Mouse (Mus musculus) intestine, embryonic 15.5 days (tissue): ENCODE results near the gene Chd1l. TPM values are rescaled to one million over a fixed set of nuclear protein-coding genes. Genes with fewer than 3 reads are reported as not detected.
A peak's percentile ranks its signal among the peaks of the same experiment; 100 is the strongest.

ENCODE experiments used
- ATAC-seq: fragments of 200-750 bp; cut with Nextera tagmentation; 2 replicates; pipeline ENCODE4 v1.8.0; 2017; ENCODE audit warnings: moderate TSS enrichment, moderate library complexity
- H3K27ac ChIP-seq: fragments of 300-500 bp; sonication (generic); 2 replicates; pipeline ENCODE4 v1.5.1; 2015; ENCODE audit warnings: mild to moderate bottlenecking, inconsistent platforms
- H3K27me3 ChIP-seq: fragments of 300-500 bp; sonication (generic); replicated peaks from 2 replicates; pipeline ENCODE4 v1.6.1; 2015; ENCODE audit warnings: inconsistent platforms
- H3K36me3 ChIP-seq: fragments of 300-500 bp; sonication (generic); 2 replicates; pipeline ENCODE4 v1.6.1; 2015; ENCODE audit warnings: inconsistent platforms
- H3K4me1 ChIP-seq: fragments of 300-500 bp; sonication (generic); replicated peaks from 2 replicates; pipeline ENCODE4 v1.6.1; 2015; ENCODE audit warnings: inconsistent platforms
- H3K4me2 ChIP-seq: fragments of 300-500 bp; sonication (generic); replicated peaks from 2 replicates; pipeline ENCODE4 v1.6.1; 2015; ENCODE audit warnings: mild to moderate bottlenecking, inconsistent platforms
- H3K4me3 ChIP-seq: fragments of 300-500 bp; sonication (generic); replicated peaks from 2 replicates; pipeline ENCODE4 v1.5.1; 2015; ENCODE audit warnings: inconsistent platforms
- H3K9ac ChIP-seq: fragments of 300-500 bp; sonication (generic); 2 replicates; pipeline ENCODE4 v1.6.1; 2015; ENCODE audit warnings: inconsistent platforms
- H3K9me3 ChIP-seq: fragments of 300-500 bp; sonication (generic); 2 replicates; pipeline ENCODE4 v1.6.1; 2016; ENCODE audit warnings: inconsistent platforms
- WGBS: fragments of 180-500 bp; shearing (Covaris S2); methylation state at CpG from one replicate; pipeline ENCODE4 v1.1.7; 2015; 5-methylcytosine and 5-hydroxymethylcytosine counted together
- polyA plus RNA-seq: library from polyadenylated mRNA; unstranded; fragments of >200 nt; fragmentation: Nextera tagmentation; extraction: Ambion mirVana; gene quantifications from 2 replicates; pipeline ENCODE4 v1.2.1, GENCODE M21; 2015

Gene Chd1l
- polyA plus RNA-seq, 1 experiment from 2014 or later: 19.6 TPM

GRCm38 (mm10) chr3:97634288-97634761, 24.3 kb upstream of the Chd1l start:
- 0 out of 2 replicates have a peak, but pooled peaks cover 3% of the 10 kb centered on the region for H3K4me1 ChIP-seq

DNA sequence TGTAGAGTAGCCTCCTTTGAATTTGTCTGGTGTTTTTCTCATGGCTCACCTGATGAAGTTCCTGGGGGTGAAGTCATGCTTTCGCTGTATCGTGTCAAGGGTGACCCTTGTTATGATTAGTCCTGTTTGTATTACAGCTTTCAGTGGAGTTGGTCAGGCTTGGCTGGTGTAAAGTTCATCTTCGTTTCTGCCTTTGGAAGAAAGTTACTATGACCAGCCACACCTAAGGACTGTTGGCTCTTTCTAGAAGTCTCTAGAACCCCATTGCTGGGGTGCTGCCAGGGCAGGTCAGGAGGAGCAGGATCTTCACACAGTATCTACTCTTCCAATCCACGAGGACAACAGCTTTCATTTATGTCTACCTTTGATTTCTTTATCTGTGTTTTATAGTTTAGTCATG, 23.5 kb upstream of the Chd1l start:
- peak; percentile 25; the same call in 1 of the 2 replicates for ATAC-seq
- no peak overlapping the region for H3K9ac ChIP-seq
- no peaks in the 10 kb centered on the region for H3K9me3 ChIP-seq
- H3K4me1 ChIP-seq: peaks cover 8% of the 10 kb centered on the region
- no peak overlapping the region for H3K4me3 ChIP-seq
- no peak overlapping the region for H3K4me2 ChIP-seq
- H3K27ac ChIP-seq: no peak overlapping the region
- no peaks in the 10 kb centered on the region for H3K36me3 ChIP-seq
- H3K27me3 ChIP-seq: no peaks in the 10 kb centered on the region
- WGBS: 61% methylated on average over 4 of the region's 4 CpGs

More at GRCm38 (mm10) chr3:97634288-97634761, 24.3 kb upstream of the Chd1l start:
- no peak overlapping the region for H3K4me3 ChIP-seq
- no peak overlapping the region for H3K27ac ChIP-seq
- no peaks in the 10 kb centered on the region for H3K9me3 ChIP-seq
- no peak overlapping the region for H3K9ac ChIP-seq
- H3K27me3 ChIP-seq: no peaks in the 10 kb centered on the region
- H3K4me2 ChIP-seq: no peak overlapping the region
- ATAC-seq: peak; percentile 71
- no peaks in the 10 kb centered on the region for H3K36me3 ChIP-seq
- 32% methylated on average over 3 of the region's 3 CpGs for WGBS

- Histone ChIP-seq H3K9me3 (no peaks in the 10 kb centered on the region), H3K4me1 (peaks cover 8% of the 10 kb centered on the region), H3K4me2 (no peak overlapping the region), H3K4me3 (no peak overlapping the region), H3K27me3 (no peaks in the 10 kb centered on the region), H3K9ac (no peak overlapping the region), H3K27ac (no peak overlapping the region), H3K36me3 (no peaks in the 10 kb centered on the region)
- ATAC-seq: no peak
- WGBS: 81% methylated on average over 8 of the region's 8 CpGs
These were observed 21.4 kb upstream of the Chd1l start for GRCm38 (mm10) chr3:97631258-97631860.

DNA sequence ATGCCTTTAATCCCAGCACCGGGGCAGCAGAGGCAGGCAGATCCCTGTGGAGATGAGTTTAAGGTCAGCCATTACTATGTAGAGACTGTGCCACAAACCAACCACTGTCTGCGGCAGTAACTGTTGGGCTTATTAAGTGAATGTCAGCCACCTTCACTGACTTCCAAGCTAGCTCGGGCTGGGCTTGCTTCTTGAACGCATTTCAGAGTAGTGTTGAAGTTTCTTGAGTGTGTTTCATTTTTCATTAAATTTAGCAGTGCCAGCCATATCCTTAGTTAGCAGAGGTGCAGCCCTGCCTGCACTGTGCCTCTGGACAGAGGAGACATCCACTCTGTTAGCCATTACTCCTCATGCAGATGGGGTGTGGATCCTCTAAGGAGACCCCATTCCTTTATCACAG, 20.7 kb upstream of the Chd1l start:
- 90% methylated on average over 4 of the region's 4 CpGs for WGBS
- no peaks in the 10 kb centered on the region for H3K36me3 ChIP-seq
- H3K27ac ChIP-seq: no peak overlapping the region
- H3K27me3 ChIP-seq: no peaks in the 10 kb centered on the region
- no peak overlapping the region for H3K9ac ChIP-seq
- H3K4me2 ChIP-seq: no peak overlapping the region
- no peak overlapping the region for H3K4me3 ChIP-seq
- H3K9me3 ChIP-seq: no peaks in the 10 kb centered on the region
- H3K4me1 ChIP-seq: peaks cover 8% of the 10 kb centered on the region
- no peak for ATAC-seq

DNA sequence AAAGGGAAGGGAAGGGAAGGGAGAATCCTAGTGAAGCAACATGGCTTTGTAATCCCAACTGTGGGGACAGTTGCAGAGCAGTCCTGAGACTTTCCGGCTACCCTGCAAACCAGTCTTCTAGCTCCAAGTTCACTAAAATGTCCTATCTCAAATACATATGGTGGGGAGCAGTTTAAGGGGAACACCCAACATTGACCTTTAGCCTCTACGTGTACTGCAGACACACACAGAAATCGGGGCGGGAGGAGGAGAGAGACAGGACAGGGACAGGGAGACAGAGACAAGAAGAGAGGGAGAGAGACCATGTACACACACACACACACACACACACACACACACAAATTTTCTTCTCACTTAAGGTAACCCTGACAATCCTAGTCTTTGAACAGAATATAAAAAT, 19.9 kb upstream of the Chd1l start:
- Histone ChIP-seq H3K27ac (no peak overlapping the region), H3K9ac (no peak overlapping the region), H3K9me3 (no peaks in the 10 kb centered on the region), H3K4me3 (no peak overlapping the region), H3K27me3 (no peaks in the 10 kb centered on the region), H3K4me1 (peaks cover 8% of the 10 kb centered on the region), H3K36me3 (no peaks in the 10 kb centered on the region), H3K4me2 (peak overlapping the region; percentile 61; the same call in 1 of the 2 replicates)
- 68% methylated on average over 4 of the region's 4 CpGs for WGBS
- ATAC-seq: no peak

- ATAC-seq: peak; percentile 95
- 2% methylated on average over 18 of the region's 18 CpGs for WGBS
- no peaks in the 10 kb centered on the region for H3K27me3 ChIP-seq
- H3K9me3 ChIP-seq: no peaks in the 10 kb centered on the region
- peak within 1 kb of the TSS; percentile 36 for H3K9ac ChIP-seq
- H3K4me1 ChIP-seq: peaks cover 7% of the 10 kb centered on the region
- H3K27ac ChIP-seq: peak within 1 kb of the TSS; percentile 28; the same call in 1 of the 2 replicates
- peak within 1 kb of the TSS; percentile 61 for H3K4me2 ChIP-seq
- no peaks in the 10 kb centered on the region for H3K36me3 ChIP-seq
- H3K4me3 ChIP-seq: peak within 1 kb of the TSS; percentile 40
These were observed 18.5 kb upstream of the Chd1l start, which contains the start of gene Fmo5 for GRCm38 (mm10) chr3:97628391-97629001. Gene Fmo5 (plus strand): TSS chr3:97628804.

DNA sequence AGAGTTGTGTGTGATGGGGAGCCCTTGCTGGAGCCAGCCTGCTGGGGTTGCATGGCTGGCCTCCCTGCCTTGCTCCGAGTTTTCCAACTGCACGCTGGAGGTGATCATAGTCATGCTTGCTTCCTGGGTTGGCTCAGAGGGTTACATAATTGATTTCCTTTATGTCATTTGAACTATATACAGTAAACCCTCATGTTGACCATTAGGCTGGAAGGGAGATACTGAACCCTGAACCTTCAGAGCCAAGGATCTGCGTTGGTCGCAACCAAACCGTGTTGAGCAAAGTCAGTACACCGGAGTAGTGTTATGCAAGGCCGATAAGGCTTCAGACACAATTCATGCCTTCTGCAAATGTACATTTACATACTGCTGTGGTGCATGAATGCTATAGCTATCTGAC, 17.9 kb upstream of the Chd1l start:
- 64% methylated on average over 7 of the region's 7 CpGs for WGBS
- peak; percentile 45; the same call in 1 of the 2 replicates for ATAC-seq
- no peaks in the 10 kb centered on the region for H3K36me3 ChIP-seq
- H3K4me2 ChIP-seq: peak overlapping the region; percentile 61
- no peaks in the 10 kb centered on the region for H3K27me3 ChIP-seq
- H3K4me3 ChIP-seq: peak overlapping the region; percentile 40; the same call in 1 of the 2 replicates
- peaks cover 5% of the 10 kb centered on the region for H3K4me1 ChIP-seq
- H3K27ac ChIP-seq: peak overlapping the region; percentile 28; the same call in 1 of the 2 replicates
- no peak overlapping the region for H3K9ac ChIP-seq
- no peaks in the 10 kb centered on the region for H3K9me3 ChIP-seq

DNA sequence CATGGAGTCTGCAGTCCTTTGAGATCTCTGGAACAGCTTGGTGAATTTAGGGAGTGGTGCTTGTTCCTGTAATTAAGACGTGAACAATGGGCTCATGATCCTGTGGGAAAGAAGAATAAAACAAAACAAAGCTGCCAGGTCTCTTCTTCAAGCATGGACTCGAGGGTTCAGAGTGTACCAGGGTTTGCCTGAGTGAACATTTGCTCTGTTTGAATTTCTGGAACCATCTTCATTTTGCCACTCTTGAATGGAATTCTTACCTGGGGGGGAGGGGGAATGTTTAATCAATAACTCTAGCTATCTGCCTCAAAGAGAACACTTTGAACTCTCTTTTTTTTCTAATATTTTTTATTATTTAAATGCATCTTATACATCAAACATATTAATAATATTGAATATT, 14.6 kb upstream of the Chd1l start:
- no peaks in the 10 kb centered on the region for H3K36me3 ChIP-seq
- H3K4me2 ChIP-seq: no peak overlapping the region
- no peak overlapping the region for H3K4me3 ChIP-seq
- no peak overlapping the region for H3K27ac ChIP-seq
- H3K9me3 ChIP-seq: no peaks in the 10 kb centered on the region
- H3K9ac ChIP-seq: no peak overlapping the region
- no peak for ATAC-seq
- H3K4me1 ChIP-seq: peaks cover 5% of the 10 kb centered on the region
- 44% methylated on average over 2 of the region's 2 CpGs for WGBS
- no peaks in the 10 kb centered on the region for H3K27me3 ChIP-seq

- no peak overlapping the region for H3K4me3 ChIP-seq
- no peak overlapping the region for H3K9ac ChIP-seq
- 73% methylated on average over 4 of the region's 4 CpGs for WGBS
- H3K4me2 ChIP-seq: no peak overlapping the region
- ATAC-seq: peak; percentile 79
- no peaks in the 10 kb centered on the region for H3K27me3 ChIP-seq
- H3K27ac ChIP-seq: no peak overlapping the region
- no peaks in the 10 kb centered on the region for H3K36me3 ChIP-seq
- H3K9me3 ChIP-seq: no peaks in the 10 kb centered on the region
- no peaks in the 10 kb centered on the region for H3K4me1 ChIP-seq
These were observed 10.7 kb upstream of the Chd1l start for GRCm38 (mm10) chr3:97620657-97621056.

GRCm38 (mm10) chr3:97617899-97618298, 7.9 kb upstream of the Chd1l start:
- 0 out of 2 replicates have a peak overlapping the region, but pooled peaks have one; percentile 13 for H3K27ac ChIP-seq
- H3K4me2 ChIP-seq: no peak overlapping the region
- H3K27me3 ChIP-seq: no peaks in the 10 kb centered on the region
- WGBS: 62% methylated on average over 8 of the region's 8 CpGs
- no peak overlapping the region for H3K9ac ChIP-seq
- H3K4me3 ChIP-seq: no peak overlapping the region
- H3K4me1 ChIP-seq: no peaks in the 10 kb centered on the region
- peak; percentile 60 for ATAC-seq
- H3K9me3 ChIP-seq: no peaks in the 10 kb centered on the region
- no peaks in the 10 kb centered on the region for H3K36me3 ChIP-seq

DNA sequence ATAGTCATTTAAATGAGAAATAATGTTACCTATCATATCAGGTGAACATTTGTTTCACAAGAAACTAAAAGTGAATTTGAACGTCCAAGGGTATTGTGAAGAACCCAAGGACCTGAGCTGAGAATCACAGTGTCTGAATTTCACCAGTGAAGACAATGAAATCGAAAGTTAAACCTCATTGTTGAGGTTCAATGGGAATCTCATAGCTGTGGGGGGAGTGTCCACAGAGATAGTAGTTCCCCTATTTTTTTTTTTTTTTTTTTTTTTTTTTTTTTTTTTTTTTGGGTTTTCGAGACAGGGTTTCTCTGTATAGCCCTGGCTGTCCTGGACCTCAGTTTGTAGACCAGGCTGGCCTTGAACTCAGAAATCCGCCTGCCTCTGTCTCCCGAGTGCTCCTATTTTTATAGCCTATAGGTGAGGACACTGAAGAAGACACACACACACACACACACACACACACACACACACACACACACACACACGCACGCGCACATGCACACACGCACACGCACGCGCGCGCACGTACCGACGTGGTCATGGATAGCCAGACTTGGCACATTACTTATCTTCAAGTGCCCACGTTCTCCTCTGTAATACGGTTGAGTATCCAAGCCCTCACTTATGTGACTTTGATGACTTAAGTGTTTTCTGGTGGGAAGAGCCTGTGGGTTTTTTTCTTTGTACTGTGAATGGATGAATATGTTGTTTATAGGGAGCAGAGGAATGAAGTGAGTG, 7.3 kb upstream of the Chd1l start:
- 92% methylated on average over 19 of the region's 19 CpGs for WGBS
- Histone ChIP-seq H3K27ac (0 out of 2 replicates have a peak overlapping the region, but pooled peaks have one; percentile 13), H3K4me2 (no peak overlapping the region), H3K27me3 (no peaks in the 10 kb centered on the region), H3K4me3 (no peak overlapping the region), H3K36me3 (no peaks in the 10 kb centered on the region), H3K4me1 (no peaks in the 10 kb centered on the region), H3K9me3 (no peaks in the 10 kb centered on the region), H3K9ac (no peak overlapping the region)
- no peak for ATAC-seq

- H3K9ac ChIP-seq: no peak overlapping the region
- H3K4me3 ChIP-seq: no peak overlapping the region
- no peak for ATAC-seq
- WGBS: 82% methylated on average over 4 of the region's 4 CpGs
- no peak overlapping the region for H3K27ac ChIP-seq
- no peak overlapping the region for H3K4me2 ChIP-seq
- no peaks in the 10 kb centered on the region for H3K36me3 ChIP-seq
- H3K27me3 ChIP-seq: no peaks in the 10 kb centered on the region
- H3K4me1 ChIP-seq: no peaks in the 10 kb centered on the region
- no peaks in the 10 kb centered on the region for H3K9me3 ChIP-seq
These were observed 5.9 kb upstream of the Chd1l start for GRCm38 (mm10) chr3:97615933-97616332.
